ENCODE assay signal across 8 mouse cellular contexts in genomic region chr10:45067436-45067925, GRCm38 (mm10). TPM values are rescaled to one million over a fixed set of nuclear protein-coding genes. Genes with fewer than 3 reads are reported as not detected.
A peak's percentile ranks its signal among the peaks of the same experiment; 100 is the strongest.
DNase-seq lines count a peak whose midpoint lies in the region; ATAC-seq and TF ChIP-seq lines count a peak whose summit lies in the region.

No protein-coding gene starts in this region.

- no peak for TF ChIP-seq POLR2A in bone marrow, adult 2 months (IDR thresholded peaks at IDR 0.05; ENCODE audit: borderline replicate concordance, control insufficient read depth, low read depth, low read length)
- TF ChIP-seq POLR2A in olfactory bulb, adult 2 months (IDR thresholded peaks at IDR 0.05; ENCODE audit: insufficient read depth, low read depth, low read length): no peak

- H3K9me3 ChIP-seq in erythroblast, embryonic 14.5 days (ENCODE audit: control insufficient read depth, low read length): no peaks in the 10 kb centered on the region
- no peaks in the 10 kb centered on the region for H3K9me3 ChIP-seq in hindbrain, embryonic 11.5 days (ENCODE audit: control insufficient read depth, low read length)
- H3K9me3 ChIP-seq in liver, embryonic 15.5 days (replicated peaks): no peaks in the 10 kb centered on the region

- peak; percentile 74 for DNase-seq in 416B (ENCODE audit: low read depth)
- DNase-seq in hindbrain, embryonic 11.5 days (ENCODE audit: low spot score): no peak
- no peak for DNase-seq in layer of hippocampus, postnatal 25 days (ENCODE audit: extremely low spot score in 1 of 2, low spot score in 1 of 2)

- H3K4me2 ChIP-seq in hindbrain, embryonic 11.5 days (replicated peaks; ENCODE audit: low read depth, low read length): peak overlapping the region; percentile 41
- peak overlapping the region; percentile 87 for H3K4me2 ChIP-seq in liver, embryonic 15.5 days

- H3K27me3 ChIP-seq in erythroblast, embryonic 14.5 days (ENCODE audit: control insufficient read depth): no peaks in the 10 kb centered on the region
- no peaks in the 10 kb centered on the region for H3K27me3 ChIP-seq in hindbrain, embryonic 11.5 days (ENCODE audit: control insufficient read depth, insufficient read depth, low read length)
- H3K27me3 ChIP-seq in liver, embryonic 15.5 days: no peaks in the 10 kb centered on the region

- H3K36me3 ChIP-seq in erythroblast, embryonic 14.5 days (ENCODE audit: control insufficient read depth): peaks cover 2% of the 10 kb centered on the region; the same call in 1 of the 2 replicates
- no peaks in the 10 kb centered on the region for H3K36me3 ChIP-seq in hindbrain, embryonic 11.5 days (ENCODE audit: control insufficient read depth, insufficient read depth, low read length)
- no peaks in the 10 kb centered on the region for H3K36me3 ChIP-seq in liver, embryonic 15.5 days (replicated peaks)

- H3K9ac ChIP-seq in hindbrain, embryonic 11.5 days (ENCODE audit: low read depth, low read length): peak overlapping the region; percentile 95
- H3K9ac ChIP-seq in liver, embryonic 15.5 days: peak overlapping the region; percentile 76

- ATAC-seq in erythroblast, adult 5-6 weeks (replicated peaks; ENCODE audit: low FRiP score, poor library complexity, severe bottlenecking): no peak
- peak; percentile 79 for ATAC-seq in hindbrain, embryonic 11.5 days (ENCODE audit: low FRiP score)
- peak; percentile 24 for ATAC-seq in liver, embryonic 15.5 days (ENCODE audit: insufficient read depth)

- under 1% methylated on average over 28 of the region's 28 CpGs for WGBS in bone marrow, adult 2 months
- WGBS in hindbrain, embryonic 11.5 days: 0% methylated on average over 28 of the region's 28 CpGs
- under 1% methylated on average over 28 of the region's 28 CpGs for WGBS in liver, embryonic 15.5 days (ENCODE audit: insufficient replicate concordance)
- WGBS in olfactory bulb, adult 2 months: 1% methylated on average over 28 of the region's 28 CpGs

- peak overlapping the region; percentile 83 for H3K27ac ChIP-seq in bone marrow, adult 2 months (ENCODE audit: control insufficient read depth, insufficient read depth, low read depth, low read length, poor library complexity)
- peak overlapping the region; percentile 82 for H3K27ac ChIP-seq in hindbrain, embryonic 11.5 days (ENCODE audit: low read depth, low read length)
- H3K27ac ChIP-seq in liver, embryonic 15.5 days (replicated peaks): peak overlapping the region; percentile 61
- no peak overlapping the region for H3K27ac ChIP-seq in olfactory bulb, adult 2 months (ENCODE audit: insufficient read depth, low read depth, low read length)

- peaks cover 61% of the 10 kb centered on the region for H3K4me1 ChIP-seq in erythroblast, embryonic 14.5 days (ENCODE audit: control insufficient read depth)
- no peaks in the 10 kb centered on the region for H3K4me1 ChIP-seq in bone marrow, adult 2 months (ENCODE audit: control insufficient read depth, insufficient read depth, low read length)
- no peaks in the 10 kb centered on the region for H3K4me1 ChIP-seq in hindbrain, embryonic 11.5 days (replicated peaks; ENCODE audit: control insufficient read depth, insufficient read depth, low read length)
- H3K4me1 ChIP-seq in liver, embryonic 15.5 days (replicated peaks): peaks cover 65% of the 10 kb centered on the region
- peaks cover 3% of the 10 kb centered on the region for H3K4me1 ChIP-seq in olfactory bulb, adult 2 months (ENCODE audit: control insufficient read depth, insufficient read depth, low read length)

- peak overlapping the region; percentile 80 for H3K4me3 ChIP-seq in erythroblast, embryonic 14.5 days (replicated peaks)
- H3K4me3 ChIP-seq in bone marrow, adult 2 months (replicated peaks; ENCODE audit: control insufficient read depth, low read depth, low read length): peak overlapping the region; percentile 81
- H3K4me3 ChIP-seq in hindbrain, embryonic 11.5 days (ENCODE audit: low read depth, low read length): peak overlapping the region; percentile 94
- peak overlapping the region; percentile 81 for H3K4me3 ChIP-seq in liver, embryonic 15.5 days (replicated peaks)
- peak overlapping the region; percentile 97 for H3K4me3 ChIP-seq in olfactory bulb, adult 2 months (ENCODE audit: insufficient read depth, low read depth, low read length)

- TF ChIP-seq CTCF in bone marrow, adult 2 months (IDR thresholded peaks at IDR 0.05; ENCODE audit: control insufficient read depth, insufficient read depth, low read length): no peak
- TF ChIP-seq CTCF in olfactory bulb, adult 2 months (IDR thresholded peaks at IDR 0.05; ENCODE audit: insufficient read depth, low read depth, low read length): no peak

RNA-seq across cellular contexts. Expression of gene Prep, which starts 0.5 kb away (rescaled TPM):
- polyA plus RNA-seq in erythroblast, embryonic 14.5 days (2012): 0.28 and 0.32 TPM in 2 replicates
- 1.3 and 2.3 TPM in 2 replicates for total RNA-seq in erythroblast, adult 5-6 weeks (2015; ENCODE audit: low replicate concordance)
- 1.8 and 2.8 TPM in 2 replicates for total RNA-seq in erythroblast, adult 5-6 weeks (2017; ENCODE audit: low replicate concordance)
- 2.7 and 4.9 TPM in 2 replicates for polyA plus RNA-seq in bone marrow, adult 2 months (2011; ENCODE audit: insufficient read depth, insufficient read length, low replicate concordance, missing spikeins)
- 22.8 and 28.4 TPM in 2 replicates for polyA plus RNA-seq in hindbrain, embryonic 11.5 days (2014; fragmentation: Nextera tagmentation; extraction: Ambion mirVana)
- polyA plus RNA-seq in liver, embryonic 15.5 days (2015; fragmentation: Nextera tagmentation; extraction: Ambion mirVana): 8.9 and 9.2 TPM in 2 replicates
- not detected in 2 replicates for polyA plus RNA-seq in olfactory bulb, adult 2 months (2012; ENCODE audit: insufficient read depth, insufficient read length, low replicate concordance, missing spikeins)
- total RNA-seq in layer of hippocampus, postnatal 25 days (2021): 10 to 100 TPM in 1 of 2 experiments, 1 to 10 TPM in 1; 9.5 to 10.3 TPM
